Mouse (Mus musculus): ENCODE results near the gene Slc25a34.

Slc25a34 gene

DNA sequence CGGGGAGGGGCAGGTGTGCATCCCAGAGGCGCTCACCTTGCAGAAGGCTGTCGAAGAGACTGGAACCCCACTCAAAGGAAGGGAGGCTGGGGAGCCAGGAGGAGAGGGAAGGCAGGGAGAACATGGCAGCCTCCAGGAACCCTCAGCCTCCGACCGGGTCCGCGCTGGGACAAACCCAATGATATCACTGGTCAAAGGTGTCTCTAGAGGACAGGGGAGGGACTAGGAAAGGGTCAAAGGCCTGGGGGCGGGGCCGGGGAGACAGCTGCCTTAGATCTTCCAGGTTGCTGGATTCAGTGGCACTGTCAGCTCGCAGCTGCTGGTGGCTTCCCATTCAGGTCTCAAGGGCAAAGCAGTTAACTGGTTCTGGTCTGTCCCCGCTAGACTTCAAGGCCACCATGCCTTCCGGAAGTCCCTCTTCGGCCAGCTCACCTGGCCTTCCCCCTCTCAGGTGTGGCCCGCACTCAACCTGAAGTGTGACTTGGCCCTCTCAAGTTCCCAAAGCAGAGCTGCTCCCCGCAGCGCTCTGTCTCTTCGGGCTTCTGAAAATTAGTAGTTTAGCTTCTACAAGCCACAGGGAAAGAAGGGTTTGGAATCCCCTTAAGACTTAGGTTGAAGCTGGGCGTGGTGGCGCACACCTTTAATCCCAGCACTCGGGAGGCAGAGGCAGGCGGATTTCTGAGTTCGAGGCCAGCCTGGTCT lies 5.6 kb downstream of the Slc25a34 start:
- peak; percentile 79 for DNase-seq (ENCODE audit: low read depth, low spot score)

DNA sequence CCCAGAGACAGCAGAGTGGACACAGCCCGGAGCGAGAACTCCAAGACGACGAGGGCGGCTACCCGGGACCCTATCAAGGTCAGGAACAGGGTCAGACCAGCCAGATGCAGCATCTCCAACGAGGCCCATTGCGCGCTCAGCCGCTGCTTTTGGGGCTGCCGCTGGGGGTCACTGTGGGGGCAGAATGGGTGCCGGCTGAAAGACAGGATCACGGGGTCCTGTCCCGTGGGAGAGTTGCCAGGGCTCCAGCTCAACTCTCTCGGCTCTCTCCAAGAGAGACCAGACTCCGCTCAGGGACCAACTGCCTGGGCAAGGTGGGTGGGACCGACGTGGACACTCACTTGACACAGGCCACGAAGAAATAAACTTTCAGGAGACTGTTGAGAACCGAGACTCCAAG lies 6.3 kb downstream of the Slc25a34 start:
- peak; percentile 90 for DNase-seq (ENCODE audit: low read depth, low spot score)

DNA sequence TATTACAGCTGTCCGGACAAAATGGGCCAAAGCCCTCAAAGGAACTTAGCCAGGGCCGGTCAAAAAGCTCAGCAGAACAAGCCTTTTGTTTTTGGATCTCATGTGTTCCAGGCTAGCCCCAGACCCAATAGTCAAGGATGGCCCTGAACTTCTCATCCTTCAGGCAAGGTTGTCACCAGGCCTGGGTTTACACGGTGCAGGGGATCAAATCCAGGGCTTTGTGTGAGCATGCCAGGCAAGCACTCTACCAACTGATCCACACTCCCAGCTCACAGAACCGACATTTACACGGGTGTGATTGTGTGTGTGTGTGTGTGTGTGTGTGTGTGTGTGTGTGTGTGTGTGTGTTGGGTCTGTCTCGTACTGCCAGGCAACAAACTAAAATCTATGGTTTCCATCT lies 6.8 kb downstream of the Slc25a34 start:
- DNase-seq (ENCODE audit: low read depth, low spot score) = no peak

DNA sequence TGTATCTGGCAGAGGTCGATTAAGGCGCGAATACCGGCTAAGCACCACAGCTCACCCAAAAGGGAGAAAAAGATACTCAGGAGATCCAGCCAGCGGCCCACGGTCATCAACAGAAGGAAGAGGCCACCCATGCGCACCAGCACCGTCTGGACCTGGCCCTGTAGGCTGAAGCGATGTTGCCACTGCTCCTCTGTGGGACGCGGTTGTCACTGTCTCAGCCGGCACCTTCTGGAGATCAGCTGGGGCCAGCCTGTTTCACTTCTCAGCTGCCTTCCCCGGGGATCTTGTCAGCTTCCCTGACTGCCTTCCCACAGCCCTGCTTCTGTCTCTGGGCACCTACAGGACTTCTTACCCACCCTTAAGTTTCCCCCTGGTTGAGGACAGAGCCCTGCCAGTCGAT lies 8.7 kb downstream of the Slc25a34 start:
- DNase-seq (ENCODE audit: low read depth, low spot score) = no peak

DNA sequence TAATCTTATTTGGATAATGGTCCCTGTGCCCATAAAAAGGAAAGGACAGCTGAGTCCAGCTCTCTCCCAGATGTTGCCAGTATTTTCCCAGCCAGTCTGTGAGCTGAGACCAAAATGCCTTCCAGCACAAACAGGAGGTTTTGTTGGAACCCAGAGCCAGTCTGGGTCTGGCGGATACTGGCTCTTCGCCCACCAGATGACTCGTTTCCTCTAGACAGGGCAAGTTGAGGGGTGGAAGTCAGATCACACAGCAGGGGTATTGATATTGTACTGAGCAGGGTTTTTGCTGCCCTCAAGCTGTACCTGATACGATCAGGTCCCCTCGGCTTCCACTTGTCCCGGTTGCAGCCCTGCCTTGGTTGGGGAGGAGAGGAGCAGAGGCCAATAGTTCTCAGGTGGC lies 14.1 kb downstream of the Slc25a34 start:
- no peak for DNase-seq (ENCODE audit: low read depth, low spot score)

DNA sequence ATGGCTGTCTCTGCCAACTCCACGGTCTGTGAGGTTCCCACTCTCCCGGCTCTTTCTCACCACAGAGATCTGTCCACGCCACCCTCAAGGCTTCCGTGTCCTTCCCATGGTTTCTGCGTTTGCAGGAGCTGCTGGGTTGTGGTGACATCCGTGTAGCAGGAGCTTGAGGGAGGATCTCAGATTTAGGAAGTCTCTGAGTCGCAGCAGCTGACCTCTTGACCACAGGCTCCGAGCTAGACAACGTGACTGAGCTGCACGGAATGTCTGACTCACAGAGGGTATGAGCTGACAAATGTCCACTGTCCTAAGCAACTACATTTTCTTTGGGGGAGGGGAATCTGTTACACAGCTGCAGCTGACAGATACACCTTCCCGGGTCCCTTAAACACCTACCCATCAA lies 17.8 kb downstream of the Slc25a34 start, which contains the start of gene Fblim1:
Gene Fblim1, minus strand, starts transcription at position 236 of the 400 bp plus-strand sequence.
- no peak for DNase-seq (ENCODE audit: low read depth, low spot score)

DNA sequence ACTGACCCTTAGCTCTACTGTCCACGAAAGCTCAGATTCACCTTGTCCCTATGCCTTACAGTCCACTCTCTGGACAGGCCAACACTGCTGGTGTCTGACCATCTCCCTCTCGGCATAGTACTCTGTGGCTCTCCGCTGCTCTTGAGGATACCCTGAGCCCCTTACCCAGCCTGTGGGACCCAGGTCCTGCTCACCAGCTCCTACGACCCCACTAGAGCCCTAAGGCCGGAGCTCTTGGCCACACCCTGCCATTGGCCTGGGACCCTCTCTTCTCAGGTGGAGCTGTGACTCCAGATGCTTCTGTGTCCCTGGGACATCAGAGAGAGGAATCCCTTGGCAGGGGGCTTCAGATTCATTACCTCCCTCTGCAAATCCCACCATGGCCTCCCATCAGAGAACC lies 18.2 kb downstream of the Slc25a34 start:
- DNase-seq (ENCODE audit: low read depth, low spot score) = no peak

DNA sequence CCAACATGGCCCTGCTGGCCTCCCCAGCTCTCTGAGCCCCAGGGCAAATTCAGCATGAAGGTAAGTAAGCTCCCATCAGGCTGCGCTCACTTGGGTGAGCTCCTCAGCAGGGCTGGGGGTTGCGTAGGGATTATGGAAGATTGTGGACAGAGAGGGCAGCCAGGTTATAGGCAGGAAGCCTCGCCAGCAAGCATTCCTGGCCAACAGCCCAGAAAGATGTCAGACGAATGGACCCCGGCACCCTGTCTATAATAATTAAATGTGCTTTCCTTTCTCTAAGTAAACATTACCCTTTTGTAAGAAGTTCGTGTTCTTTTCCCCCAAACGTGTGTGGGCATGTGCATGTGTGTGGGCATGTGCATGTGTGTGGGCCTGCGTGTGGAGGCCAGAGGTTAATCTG lies 19.1 kb downstream of the Slc25a34 start:
- no peak for DNase-seq (ENCODE audit: low read depth, low spot score)

DNA sequence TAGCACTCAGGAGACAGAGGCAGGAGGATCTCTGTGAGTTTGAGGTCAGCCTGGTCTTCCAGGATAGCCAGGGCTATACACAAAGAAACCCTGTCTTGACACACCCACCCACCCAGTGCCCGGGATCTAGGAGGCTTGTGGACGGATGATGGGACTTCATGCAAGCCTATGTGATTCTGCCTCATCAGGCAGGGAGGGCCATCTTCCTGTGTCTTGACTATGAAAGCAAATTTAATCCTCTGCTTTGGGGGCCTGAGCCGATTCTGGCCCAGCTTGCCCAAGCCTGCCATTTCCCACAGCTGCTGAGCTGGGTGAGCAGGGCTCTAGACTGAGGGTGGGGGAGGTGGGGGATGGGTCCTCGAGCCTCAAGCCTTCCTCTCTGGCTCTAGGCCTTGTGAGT lies 19.7 kb downstream of the Slc25a34 start:
- DNase-seq (ENCODE audit: low read depth, low spot score) = no peak

DNA sequence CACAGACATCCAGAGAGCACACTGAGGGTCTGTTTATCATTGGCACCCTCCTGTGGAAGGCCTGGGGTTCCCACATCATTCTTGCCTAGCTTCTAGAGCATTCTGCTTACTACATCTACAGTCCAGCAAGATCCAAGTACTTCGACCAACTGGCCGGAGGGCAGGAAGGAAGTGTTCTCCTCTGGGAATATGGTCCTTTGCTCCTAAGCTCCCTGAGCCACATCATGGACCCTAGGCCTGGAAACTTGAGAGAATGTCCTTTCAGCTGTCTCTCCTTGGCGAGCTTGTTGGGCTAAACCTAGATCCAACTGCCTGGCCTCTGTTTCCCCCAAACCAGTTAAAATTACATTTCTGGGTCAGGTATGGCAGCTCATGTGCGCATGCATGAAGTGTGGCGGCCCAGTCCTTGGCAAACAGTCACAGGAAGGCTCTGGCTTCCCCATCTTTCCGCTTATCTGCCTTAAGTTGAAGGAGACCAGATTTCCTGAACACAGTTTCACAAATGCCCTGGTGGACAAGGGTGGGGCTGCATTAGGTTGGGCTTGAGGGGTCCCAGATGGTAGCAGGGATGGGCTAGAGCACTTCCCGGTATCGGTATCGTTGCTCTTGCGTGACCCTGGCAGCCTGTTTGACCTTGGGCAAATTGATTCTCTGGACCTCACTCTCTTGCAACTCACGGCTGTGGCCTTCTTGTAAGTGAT lies 20.9 kb downstream of the Slc25a34 start:
- peak; percentile 80 for DNase-seq (ENCODE audit: low read depth, low spot score)

DNA sequence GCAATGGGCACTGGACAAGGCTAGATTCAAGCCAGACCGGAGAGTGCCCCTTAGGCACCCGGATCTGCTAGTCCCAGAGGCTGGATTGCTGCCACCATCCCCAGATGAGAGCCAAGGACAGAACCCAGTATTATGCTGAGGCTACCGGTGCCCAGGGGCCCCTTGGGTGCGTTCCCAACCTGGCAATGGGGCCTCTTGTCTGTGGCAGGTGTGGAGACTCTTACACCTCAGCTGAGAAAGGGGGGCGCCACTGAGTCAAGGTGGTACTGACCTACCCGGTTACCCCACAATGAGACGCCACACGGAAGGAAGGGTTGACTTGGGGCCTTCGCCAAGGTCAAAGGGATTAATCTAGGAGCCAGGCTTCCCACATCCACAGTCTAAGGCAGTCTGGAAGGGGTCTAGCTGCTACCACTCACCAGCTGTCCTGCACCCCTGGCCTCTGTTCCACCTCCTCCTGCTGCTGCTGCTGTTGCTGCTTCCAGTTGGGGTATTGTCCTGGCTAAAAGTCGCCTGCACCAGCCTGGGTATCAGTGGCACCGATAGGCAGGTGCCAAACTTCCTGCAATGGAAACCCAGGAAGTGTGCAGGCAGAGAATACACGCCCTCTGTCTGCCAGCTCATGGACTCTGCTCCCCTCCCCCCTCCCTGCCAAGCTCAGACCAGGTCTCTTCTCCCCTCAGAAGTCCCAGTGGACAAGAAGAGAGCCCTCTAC lies 22.3 kb downstream of the Slc25a34 start:
- no peak for DNase-seq (ENCODE audit: low read depth, low spot score)

DNA sequence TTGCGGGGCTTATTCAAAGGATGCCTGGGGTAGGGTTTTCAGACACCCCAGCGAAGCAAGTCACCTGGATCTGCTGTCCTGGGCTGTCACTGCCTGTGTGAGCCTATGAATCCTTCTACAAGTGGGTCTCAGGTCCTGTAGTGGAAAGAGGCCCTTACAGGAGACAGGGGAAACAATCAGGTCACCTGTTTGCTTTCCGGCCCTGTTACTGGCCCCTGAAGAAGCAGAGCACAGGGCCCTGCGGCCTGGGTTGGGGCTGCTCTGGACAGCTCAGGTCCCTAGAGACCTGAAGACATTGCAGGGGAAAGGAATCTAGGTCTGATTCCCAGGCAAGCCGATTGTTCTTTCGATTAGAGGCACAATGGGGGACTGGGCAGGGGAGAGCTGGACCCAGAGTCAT lies 23.3 kb downstream of the Slc25a34 start:
- DNase-seq (ENCODE audit: low read depth, low spot score) = no peak

DNA sequence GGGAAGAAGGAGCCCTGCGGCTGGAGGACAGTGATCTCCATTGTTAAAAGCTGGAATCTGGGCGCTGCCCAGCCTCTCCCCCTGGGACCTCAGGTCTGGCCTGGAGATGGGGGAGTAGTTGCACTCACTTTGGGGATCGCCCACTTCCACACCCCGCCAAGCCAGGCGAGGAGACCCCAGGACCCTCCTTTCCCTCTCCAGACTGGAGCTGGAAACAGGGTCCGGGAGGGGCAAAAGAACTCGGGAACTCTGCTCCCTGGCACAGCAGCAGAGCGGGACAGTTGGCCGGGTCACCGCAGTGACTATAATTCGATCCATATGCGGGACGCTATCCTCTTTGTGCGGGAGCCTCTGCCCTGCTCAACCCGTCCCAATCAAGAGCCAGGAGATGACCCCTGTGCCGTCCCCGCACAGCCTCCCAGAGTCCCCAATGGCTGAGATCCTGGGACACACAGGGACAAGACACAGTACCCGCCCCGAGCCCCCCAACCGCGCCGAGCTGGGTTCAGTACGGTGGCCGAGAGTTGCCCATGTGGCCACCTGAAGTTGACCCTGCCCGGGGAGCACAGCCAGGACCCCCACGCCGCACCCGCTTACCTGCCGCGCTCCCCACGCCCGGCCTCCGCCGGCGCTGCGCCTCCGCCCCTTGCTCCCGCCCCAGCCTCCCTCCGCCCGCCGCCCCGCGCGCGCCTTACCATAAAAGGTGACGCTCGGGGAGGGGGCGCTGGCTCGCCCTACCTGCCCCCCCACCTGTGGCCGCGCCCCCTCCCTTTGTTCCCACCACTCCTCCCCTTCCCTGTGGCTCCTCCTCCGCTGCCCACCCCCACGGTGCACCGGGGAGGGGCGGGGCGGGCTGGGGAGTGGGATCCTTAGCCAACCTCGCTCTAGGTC lies 24.1 kb downstream of the Slc25a34 start:
- DNase-seq (ENCODE audit: low read depth, low spot score) = peak; percentile 91

DNA sequence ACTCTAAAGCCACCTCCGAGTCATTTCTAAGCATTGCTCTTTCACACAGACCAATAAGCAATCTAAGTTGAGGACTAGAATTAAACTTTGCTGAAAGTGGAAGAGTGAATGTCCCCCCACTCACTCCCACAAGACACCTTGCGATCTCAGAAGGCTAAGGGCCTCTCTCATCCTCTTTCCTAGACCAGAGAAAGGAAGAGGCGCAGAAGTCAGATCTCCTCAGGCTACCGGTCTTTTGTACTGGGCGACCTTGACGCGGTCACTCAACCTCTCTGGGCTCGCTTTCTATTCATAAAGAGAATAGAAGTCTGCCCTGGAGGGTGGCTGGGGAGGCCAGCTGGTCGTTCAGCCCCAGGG lies 24.7 kb downstream of the Slc25a34 start:
- DNase-seq (ENCODE audit: low read depth, low spot score) = peak; percentile 77

DNA sequence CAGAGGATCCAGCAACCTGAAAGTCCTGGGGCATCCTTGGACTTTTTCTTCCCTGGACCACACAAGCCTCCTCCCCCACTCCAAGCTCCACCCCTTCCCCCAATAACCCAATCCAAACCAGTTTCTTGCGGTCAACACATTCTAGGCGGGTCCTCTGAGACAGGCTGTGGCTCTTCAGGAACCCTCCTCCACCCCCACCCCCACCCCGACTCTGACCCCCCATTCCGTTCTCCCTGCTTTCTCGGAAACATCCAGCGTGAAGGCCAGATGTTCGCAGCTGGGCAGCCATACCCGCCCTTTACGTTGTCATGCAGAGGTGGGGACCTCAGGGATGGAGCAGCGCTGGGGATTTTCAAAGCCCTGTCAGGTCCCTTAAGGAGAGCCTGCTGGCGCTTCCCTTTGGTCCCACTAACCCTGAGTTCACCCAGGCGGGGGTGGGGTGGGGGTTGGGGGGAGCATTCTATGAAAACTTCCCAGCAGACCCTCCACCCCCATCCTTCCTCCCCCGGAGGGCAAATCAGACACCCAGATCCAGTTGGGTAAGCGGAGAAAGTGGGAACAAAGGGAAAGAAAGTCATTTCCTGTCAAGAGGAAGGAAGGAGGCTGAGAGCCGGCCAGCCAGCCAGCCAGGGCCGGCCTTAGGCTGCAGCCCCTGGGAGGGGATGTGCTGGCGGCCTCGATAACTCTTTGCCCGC lies 25.3 kb downstream of the Slc25a34 start:
- DNase-seq (ENCODE audit: low read depth, low spot score) = peak; percentile 99

DNA sequence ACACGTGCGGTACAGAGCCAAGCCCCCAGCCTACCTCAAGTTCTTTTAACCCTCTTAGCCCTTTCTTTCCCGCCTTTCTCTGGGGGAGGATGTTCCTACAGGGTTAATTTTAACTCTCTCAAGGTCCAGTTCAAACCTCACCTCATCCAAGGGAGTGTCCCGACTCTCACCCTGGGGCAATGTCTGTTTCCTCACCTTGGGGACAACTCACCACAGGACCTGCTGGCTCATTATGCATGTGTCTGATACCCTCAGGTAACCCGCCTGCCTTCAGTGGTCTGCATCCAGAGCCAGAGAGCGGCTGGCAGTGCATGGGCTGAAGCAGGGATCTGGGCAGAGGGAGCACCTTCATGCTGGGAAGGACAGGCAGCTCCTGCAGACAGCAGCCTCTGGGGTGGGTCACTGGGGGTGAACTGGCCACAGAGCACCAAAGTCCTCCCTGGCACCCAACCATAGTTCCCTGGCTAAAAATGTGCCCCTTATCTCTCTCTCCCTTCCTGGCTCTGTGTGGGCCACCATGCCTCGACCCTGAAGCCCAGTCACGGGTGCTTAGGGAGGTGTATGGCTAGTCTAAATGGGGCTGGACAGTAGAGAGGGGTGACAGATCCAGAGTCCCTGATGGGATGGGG lies 26.8 kb downstream of the Slc25a34 start:
- peak; percentile 74 for DNase-seq (ENCODE audit: low read depth, low spot score)

DNA sequence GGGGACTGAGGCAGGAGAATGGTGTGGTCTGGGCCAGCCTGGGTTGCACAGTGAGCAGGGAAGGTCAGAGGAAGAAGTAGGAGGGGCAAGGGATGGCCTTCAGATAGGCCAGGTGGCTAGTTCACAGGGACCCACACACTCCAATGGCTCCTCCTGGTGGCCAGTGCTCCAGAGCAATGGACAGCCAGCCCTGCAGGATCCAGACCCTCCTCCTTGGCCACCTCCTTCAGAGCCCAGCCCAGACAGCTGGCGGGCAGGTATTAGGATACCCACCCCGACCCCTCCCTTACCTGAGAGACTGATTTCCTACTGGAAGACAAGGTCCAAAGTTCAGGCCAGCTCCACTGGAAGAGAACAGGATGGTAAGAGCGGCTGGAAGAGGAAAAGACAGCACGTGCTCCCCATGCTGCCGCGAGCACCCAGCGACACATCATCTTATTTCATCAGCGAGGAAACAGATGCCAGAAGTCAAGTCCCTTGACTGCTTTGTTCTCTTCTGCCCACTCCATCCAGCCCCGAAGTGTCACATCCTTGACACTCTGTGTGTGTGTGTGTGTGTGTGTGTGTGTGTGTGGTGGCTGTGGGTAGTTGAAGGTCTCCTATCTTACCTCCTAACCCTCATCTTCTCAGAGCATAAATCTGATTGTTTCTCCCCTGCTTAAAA lies 27.9 kb downstream of the Slc25a34 start:
- no peak for DNase-seq (ENCODE audit: low read depth, low spot score)

DNA sequence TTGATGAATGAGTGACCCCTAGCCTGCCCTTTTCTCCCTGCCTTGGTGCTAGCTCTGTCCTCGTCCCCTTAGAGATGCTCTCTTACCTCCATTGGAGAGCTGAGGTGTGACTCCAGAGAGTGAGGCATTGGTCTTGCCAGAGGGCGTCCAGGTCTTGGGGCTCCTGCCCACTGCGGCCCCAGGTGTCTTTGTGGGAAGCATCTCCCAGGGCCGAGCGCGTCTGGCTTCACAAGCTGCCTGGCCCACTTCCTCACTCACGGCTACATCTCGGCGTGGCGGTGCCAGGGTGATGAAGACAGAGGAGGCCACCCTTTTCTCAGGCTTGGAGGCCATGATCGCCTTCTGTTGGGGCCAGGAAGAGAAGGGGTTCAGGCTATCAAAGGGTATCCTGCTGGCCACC lies 28.5 kb downstream of the Slc25a34 start:
- DNase-seq (ENCODE audit: low read depth, low spot score) = no peak

DNA sequence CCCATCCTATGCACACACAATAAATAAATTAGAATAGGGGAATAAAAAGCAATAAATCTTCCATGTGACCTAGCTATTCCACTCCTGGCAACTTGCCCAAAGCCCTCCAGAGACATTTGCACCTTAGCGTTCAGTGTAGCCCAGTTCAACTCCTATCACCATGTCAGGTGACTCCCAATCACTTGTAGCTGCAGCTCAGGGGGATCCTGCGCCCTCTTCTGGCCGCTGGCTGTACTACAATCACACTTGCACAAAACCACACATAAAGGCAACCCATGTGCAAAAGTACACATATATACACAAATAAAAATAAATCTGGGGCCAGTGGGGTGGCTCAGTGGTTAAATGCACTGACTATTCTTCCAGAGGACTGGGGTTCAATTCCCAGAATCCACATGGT lies 32.1 kb downstream of the Slc25a34 start:
- DNase-seq (ENCODE audit: low read depth, low spot score) = peak; percentile 83

DNA sequence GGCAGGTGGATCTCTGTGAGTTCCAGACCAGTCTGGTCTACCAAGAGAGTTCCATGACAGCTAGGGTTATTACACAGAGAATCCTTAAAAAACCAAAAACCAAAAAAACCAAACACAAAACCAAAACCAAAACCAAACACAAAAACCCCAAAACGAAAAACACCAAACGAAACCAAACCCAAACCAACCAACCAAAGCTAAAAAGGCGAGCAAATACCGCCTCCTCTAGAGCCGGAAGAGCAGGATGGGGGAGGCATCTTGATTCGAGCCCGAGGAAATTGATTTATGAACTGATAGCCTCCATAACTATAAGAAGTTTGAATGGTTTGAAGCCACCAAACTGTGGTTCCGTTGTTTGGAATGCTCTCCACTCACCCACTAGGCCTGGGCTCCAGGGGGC lies 39.7 kb downstream of the Slc25a34 start:
- no peak for DNase-seq (ENCODE audit: low read depth, low spot score)

Data from ES-CJ7 (cell line).